Mouse (Mus musculus): Measurements from ENCODE around the gene Rgs9bp.

Rgs9bp gene

DNA sequence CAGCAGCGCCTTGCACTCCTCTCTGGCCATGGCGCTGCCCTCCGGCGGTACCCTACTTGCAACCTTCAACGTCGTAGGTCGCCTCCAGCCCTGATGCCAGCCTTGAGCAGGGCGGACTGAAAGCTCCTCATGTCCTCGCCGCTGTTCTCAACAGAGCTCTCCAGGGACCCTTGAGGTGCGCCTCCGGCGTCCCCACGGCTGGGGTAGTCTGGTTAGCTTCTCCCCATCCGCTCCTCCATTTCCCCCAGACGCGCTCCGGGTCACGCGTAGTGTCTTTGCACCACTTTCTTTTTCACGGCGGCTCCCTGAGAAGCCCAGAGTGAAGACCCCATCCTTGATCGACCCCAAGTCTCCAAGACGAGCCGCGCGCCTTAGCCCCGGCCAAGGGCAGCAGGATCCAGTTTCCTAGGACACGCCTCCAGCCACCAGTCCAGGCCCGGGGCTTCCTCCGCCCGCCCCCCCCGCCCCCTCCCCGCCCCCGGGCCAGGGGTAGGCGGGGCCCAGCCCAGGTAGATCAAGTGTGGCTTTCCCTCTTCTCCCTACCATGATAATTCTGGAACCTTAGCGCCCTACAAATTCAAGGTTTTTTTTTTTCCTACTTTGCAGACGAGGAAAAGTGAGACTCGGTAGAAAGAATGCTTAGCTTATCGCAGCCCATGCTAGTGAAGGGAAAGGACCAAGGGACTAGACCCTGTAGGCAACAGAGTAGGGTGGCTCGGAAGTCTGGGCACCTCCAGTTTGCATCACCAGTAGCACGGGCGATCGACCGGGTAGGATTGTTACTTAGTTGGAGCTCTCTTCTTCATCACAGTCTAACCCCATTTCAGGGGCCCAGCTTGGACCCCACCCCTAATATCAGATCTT, at the start of gene Rgs9bp:
Rgs9bp (minus strand) TSS at position 392 of the 864 bp plus-strand sequence.
- DNase-seq = peak; percentile 49 to 51

DNA sequence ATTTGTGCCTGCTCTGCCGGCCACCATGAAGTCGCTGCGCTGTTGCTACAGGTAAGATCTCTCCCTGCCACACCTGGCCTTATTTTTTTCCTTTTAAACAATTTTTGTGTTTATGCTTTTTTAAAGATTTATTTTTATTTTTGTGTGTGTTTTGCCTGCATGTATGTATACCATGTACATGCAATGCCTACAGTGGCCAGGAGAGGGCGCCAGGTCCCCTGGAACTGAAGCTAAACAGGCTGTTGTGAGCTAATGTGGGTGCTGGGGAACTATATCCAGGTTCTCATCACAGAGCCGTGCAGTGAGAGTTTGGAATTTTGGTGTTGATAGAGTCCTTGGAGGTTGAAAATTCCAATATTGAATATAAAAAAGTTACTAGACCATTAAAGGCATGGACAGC, 43.1 kb upstream of the Rgs9bp start:
- peak in 1 of 2 experiments; percentile 40 for DNase-seq

DNA sequence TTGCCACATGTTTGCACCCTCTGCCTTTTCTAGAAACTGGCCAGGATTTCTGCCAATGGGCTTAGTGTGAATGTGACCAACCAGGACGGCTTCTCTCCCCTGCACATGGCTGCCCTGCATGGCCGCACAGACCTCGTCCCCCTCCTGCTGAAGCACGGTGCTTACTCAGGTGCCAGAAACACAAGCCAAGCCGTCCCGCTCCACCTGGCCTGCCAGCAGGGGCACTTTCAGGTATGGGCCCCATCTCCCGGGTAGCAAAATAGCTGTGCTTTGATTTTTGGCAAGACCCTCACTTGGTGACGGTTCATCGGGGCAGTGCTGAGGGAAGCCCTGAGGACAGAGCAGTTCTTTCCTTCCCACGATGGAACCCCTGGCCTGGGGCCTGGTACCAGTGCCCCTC, 42.0 kb upstream of the Rgs9bp start:
- no peak for DNase-seq

DNA sequence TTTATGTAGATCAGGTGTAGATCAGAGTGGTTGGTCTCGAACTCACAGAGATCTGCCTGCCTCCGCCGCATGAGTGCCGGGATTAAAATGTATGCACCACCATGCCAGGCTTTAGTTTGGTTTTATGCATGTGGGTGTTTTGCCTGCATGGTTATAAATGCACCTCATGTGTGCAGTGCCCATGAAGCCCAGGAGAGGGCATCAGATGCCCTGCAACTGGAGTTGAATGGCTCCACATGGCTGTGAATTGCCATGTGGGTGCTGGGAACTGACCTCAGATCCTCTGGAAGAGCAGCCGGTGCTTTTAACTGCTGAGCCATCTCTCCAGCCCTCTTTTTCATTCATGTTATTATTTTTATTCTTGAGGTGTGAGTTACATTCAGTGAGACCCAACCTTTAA, 40.7 kb upstream of the Rgs9bp start:
- no peak for DNase-seq

DNA sequence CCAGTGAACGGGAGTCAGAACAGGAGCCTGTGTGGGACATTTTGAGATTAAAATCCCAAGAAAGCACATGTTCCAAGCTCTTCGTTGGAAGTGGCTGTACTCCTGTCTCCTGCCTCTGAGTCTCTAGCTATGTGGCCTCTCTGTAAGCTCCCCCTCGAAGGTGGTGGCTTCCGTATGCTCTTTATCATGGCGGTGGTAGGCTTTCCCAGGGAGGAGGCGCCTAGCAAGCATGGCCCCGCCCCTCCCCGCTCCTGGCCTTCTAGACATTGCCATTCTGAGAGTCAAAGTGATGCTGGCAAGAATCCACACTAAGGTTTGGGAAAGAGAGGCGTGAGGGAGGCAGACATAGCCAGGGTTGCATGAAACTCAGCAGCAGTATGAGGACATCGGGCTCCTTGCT, 37.2 kb upstream of the Rgs9bp start:
- no peak for DNase-seq

DNA sequence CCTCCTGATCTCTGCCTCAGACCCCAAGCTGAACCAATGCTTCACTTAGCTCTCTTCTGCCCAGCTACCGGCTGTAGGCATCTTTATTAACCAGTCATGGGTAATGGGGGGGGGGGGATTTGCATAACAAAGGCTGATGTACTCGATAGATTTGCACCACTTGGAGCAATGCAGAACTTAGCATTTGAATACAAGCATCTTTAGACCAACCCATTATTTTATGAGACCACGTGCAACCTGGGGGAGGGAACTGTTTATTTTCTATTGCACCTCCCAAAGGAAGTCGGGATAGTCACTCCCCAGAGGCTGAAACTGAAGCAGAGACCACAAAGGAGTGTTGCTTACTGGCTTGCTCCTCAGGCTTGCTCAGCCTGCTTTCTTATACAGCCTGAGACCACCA, 32.1 kb upstream of the Rgs9bp start:
- no peak for DNase-seq

DNA sequence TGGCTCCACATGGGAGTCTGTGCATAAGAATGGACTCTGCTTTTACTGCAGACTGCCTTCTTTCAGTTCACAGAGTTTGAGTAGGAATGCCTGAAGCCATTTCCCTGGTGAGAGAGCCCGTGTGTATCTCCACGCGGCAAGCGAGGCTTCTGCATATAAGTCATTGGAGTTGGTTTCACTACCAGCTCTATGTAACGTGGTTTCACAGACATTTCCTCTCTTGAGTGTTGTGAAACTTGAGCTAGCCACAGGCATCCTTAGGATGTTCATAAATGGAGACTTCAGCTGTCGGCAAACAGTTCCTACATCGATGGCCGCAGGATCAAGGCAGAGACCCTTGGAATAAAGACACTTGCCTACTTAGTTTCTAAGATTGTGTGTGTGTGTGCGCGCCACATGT, 23.9 kb upstream of the Rgs9bp start:
- no peak for DNase-seq

DNA sequence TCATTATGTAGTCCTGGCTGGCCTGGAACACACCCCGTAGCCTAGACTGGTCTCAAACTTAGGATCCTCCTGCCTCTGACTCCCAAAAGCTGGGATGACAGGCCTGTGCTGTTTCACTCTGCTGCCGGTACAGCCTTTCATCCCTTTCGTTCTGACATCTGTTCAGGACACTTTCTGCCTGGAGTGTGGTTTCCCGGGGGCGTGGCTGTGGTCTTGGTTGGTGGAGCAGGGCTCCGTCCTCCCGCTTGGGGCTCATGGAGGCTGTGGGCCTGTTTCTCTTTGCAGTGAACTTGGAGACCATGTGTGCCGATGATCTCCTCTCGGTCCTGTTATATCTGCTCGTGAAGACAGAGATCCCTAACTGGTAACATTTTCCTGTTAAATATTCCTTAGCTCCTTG, 21.4 kb upstream of the Rgs9bp start:
- no peak for DNase-seq

DNA sequence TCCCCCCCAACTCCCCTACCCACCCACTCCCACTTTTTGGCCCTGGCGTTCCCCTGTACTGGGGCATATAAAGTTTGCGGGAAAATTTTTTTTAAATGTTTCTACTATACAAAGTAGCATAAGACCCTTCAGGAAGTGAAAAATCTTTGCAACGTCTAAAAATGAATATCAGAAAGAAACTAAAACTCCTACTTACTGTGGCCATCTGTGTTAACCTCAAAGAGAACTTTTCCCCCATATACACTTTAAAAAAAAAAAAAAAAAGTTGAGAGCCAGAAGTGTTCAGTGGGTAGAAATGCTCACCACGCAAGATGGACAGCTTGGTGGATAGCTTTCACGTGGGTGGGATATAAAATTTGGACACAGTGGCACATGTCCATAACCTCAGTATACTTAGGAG, 17.4 kb upstream of the Rgs9bp start:
- DNase-seq = no peak

DNA sequence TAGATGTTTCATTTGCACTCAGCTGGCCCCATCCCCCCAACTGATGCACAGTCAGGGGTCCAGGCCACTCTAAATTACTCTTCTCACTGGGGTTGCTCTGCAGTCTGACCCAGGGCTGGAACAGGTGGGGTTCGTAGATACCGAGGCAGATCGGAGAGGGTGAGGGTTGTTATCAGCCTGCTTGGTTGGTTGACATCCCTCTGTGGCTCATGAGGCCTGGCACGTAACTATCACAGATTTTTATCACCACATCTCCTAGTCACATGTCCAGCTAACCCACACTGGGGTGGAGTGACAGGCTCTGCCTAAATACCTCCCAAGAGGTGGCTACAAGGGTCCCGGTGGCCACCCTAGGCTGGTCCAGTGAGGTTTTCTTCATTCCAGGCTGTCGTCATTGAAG, 15.7 kb upstream of the Rgs9bp start:
- DNase-seq = no peak

DNA sequence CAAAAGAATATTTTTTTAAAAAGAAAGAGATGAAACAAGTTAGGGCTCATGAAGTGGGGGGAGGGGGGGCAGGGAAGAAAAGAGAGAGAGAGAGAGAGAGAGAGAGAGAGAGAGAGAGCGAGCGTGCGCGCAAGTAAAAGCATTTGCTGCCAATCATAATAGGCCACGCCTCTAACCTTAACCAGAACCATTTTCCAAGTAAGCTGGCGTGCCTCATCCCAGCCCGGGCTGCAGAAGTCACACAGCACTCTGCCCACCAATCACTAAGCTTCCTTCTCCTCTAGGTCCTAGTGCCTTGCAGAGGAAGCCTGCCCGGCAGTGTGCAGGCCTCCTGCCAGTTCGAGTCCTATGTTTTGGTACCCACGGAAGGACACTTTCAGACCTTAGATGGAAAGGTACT, 14.6 kb upstream of the Rgs9bp start:
- no peak for DNase-seq

DNA sequence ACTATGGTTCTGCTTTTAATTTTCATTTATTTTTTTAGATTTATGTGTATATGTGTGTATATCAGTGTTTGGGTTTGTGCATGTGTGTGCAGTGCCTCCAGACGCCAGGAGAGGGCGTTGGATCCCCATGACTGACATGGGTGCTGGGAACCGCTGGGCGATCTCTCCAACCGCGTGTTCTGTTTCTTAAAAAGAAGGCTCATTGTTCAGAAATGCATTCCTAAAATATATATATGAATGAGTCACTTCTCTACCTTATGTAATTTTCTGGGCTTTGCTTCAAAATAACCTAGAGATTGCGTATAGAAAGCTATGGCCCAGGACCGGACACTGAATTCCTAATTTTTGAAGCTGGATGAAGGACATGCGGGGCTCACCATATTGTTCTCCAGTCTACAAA, 14.1 kb upstream of the Rgs9bp start:
- DNase-seq = no peak

DNA sequence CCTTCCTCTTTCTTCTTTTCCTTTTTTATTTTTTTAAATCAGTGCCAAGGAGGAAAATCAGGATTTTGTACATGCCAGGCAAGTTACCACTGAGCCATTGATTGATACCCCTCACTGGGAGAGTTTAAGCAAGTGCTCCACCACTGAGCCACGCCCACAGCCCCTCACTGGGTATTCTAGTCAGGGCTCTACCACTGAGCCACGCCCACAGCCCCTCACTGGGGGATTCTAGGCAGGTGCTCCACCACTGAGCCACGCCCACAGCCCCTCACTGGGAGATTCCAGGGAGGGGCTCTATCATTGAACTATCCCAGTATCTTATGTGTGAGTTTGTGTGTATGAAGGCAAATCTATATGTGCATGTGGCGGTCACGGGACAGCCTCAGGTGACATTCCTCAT, 8.9 kb upstream of the Rgs9bp start:
- no peak for DNase-seq

DNA sequence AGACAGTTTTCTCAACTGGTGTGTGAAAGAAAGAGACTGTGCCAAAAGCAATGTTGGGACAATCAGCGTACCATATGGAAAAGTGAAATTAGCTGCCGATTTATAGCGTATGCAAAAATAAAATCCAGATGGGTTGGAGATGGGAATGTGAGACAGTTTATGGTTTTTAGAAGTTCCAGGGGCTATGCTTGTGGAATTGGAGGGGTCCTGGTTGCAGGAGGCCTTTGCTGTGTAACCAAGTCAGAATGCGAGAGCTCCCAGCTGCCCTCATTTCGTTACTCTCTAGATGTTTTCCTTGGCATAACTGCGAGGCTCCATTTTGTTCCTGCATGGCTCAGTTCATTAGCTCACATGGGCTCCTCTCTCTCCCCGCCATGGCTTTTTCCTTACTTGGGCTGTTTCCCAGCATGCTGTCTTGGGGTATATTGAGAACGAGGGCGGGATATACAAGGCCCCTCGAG, 5.4 kb upstream of the Rgs9bp start:
- no peak for DNase-seq

DNA sequence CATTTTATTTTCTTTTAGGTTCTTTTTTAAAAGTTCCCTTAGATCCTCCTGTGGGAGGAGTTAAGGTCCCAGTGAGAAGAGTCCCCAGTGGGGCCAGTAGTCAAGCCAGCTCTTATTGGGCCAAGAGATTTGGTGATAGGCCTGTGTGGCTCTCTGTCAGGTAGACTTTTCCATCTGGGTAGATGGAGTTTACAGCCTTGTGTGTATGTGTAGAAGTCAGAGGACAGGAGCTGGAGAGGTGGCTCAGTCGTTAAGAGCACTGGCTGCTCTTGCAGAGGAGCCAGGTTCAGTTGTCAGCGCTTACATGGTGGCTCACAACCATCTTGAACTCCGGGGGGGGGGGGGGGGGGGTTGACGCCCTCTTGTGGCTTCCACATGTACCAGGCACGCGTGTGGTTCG, 4.1 kb upstream of the Rgs9bp start:
- no peak for DNase-seq

DNA sequence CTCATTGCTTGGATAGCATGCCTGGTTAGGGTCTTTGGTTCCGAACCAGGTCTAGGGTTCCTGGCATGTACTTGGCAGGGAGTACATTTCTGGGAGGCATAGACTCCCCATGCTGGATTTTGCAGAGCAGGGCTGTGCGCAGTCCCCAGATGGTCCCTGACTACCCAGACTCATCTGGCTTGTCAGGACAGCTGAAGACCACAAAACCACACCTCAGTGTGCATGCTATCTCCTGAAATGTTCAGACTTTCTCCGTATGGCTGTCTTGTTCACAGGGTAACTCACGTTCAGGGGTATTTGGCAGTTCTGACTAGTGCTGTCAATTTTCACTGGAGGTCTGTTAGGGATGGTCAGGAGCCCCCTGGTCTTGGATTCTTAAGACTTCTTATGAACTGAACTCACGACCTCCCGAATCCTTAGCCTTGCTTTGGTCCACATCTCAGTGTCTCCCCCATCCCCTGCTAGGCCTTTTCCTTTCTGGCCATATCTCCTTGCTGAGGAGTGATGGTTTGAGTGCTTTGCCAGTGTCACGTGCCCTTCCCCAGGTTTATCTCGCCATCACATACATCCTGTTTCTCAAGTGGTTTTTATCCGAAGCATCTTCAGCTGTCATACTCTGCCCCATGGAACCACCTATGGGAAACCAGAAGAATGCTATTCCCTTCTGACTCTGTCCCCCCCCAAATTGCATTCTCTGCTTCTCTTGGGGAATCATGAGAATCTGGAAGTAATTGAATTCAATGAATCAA, 3.5 kb upstream of the Rgs9bp start:
- no peak for DNase-seq

DNA sequence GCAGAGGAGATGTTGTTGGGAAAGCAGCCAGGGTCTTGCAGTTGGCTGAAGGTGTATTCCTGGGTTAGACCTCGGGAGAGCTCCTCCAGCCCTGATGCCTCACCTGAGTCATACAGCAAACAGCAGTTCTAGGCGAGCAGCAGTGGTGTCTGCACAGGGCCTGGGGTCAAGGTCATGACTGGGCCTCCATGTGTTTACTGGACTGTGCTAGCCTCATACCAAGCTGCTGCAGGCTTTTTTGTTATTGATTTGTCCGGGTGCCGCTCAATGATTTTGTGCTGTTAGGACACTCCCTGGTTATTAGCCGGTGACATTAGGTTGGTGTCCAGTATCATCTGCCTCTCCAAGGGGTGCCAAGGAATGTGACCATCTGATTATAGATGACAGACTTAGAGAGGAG, 2.3 kb upstream of the Rgs9bp start:
- DNase-seq = no peak

DNA sequence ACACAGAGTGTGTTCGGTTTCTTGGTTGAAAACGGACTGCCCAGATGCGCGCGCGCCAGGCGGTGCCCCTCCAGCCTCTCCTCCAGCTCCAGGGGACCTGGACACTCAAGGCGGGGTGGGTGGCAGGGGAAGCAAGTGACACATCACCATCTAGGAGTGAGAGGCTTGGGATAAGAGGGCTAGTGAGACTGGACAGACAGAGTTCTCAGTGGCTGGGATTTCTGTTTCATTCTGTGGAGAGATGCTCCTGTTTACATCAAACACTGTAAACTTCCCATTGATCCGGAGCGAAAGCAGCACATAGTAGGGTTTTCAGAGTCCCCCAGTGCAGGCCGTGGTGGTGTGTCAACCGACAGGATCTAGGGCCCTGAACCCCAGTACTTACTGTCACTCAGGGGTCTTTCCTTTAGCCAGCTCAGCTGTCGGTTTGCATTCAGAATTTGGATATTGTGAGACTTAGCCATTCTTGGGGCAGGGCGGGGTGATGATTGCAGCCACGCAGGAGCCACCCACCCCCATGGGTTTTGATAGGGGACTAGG, 1.6 kb upstream of the Rgs9bp start:
- no peak for DNase-seq

DNA sequence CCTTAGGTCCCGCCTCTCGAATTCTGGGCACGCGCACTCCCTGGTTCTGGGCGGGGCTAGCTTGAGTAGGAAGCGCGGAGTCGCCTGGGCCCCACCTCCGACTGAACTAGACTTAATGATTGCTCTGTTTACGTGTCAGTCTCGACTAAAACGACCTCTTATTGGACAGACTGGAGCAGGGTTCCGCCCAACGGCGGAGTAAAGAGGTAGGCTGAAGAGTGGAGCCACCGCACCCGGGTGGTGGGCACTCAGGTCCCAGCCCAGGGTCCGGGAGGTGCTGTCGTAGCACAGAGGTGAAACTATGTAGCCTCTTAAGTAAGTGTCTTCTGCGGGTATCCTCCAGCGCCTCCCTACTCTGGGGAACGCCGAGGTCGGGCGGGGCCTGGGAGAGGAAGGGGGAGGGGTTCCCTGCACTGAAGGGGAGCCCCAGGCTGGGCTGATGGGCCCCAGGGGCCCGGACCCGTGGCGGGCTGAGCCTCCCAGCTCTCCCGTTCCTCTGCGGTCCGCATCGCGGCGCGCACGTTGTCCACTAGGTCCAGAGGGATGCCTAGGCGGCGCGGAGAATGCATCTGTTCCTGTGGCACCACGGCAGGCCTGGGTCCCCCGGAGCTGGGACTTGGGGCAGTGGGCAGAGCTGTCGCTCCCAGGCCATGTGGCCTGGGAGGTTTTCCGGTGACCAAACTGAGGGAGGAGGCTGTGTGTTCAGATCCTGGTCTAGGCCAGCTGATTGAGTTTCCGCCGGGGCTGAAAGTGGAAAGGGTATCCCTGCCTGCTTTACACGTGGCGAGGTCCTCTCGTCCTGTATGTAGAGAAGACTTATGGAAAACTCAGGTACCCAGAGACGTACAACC, 898 bp upstream of the Rgs9bp start, which contains the start of gene Ankrd27:
Ankrd27 (plus strand) TSS at position 190 of the 851 bp plus-strand sequence.
- peak; percentile 97 to 98 for DNase-seq

DNA sequence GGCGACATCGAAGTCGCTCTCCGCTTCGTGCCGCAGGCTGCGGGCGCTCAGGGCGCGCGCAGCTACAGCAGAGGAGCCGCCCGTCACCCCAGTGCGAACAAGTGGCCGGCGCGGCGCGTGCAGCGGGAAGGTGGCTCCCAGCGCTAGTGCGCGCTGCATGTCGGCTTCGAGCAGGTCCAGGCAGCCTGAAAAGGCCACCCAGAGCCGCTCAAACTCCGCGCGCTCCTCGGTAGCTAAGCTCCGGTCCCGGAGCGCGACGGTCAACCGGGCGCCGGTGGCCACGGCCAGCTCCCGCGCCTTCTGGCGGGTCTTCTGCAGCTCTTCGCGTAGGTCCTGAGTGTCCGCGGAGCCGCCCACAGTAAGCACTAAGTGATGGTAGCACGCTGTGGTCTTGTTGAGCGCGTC, 594 bp downstream of the Rgs9bp start:
- no peak for DNase-seq

DNA sequence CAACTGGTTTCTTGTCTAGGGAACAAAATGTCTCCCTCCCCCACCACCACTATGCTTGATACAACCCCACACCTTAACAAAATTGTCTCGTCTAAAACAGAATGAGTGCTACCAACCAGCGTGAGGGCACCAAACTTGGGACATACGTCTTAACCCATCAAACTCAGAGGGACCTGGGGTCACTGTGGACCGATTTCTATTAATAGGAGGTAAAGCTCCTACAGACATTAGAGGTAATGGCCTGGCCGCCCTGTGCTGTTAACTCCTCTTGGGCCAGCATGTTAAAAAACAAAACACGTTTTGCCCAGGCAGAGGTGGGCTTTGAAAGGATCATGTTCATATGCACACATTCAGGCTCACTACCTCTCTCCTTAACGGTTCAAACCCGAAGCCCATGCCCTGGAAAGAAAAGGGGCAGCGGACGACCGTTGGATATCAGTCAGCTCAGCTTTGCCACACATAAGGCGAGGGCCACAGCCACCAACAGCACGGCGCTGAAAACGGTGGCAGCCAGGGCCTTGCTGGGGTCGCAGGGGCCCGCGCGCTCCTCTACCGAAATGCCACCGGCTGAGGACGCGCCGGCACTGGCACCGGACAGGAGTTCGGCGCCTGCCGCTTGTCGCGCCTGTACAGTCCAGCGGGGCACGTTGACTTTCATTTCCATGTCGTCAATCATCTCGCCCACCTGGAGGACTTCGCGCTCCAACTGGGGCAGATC, 1.2 kb downstream of the Rgs9bp start:
- no peak for DNase-seq

DNA sequence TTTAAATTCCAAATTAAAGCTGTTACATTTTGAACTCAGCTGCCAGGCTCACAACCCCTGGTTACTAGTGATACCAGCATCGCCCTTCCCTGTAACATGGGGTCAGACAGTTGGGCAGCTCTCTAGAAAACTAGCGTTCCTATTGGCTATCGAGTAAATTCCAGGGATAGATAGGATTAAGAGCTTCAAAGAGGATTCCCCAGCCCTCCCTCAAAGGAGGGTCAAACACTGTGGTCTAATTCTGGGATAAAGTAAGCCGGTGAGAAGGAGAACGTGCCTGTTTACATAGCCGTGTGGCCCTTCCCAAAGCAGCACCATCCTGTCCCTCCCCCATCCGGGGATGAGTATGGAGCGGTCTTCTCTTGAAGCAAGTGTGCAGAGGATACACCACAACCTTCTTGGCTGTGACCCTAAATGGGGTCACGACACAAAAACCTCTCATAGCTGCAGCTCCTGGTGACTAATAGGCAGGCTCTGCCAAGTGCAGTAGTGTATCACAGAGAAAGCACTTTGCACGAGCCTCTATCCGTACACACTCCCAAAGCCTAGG, 1.8 kb downstream of the Rgs9bp start:
- DNase-seq = no peak
